Mouse (Mus musculus) liver, embryonic 11.5 days (tissue): ENCODE data around the gene Ofcc1. TPM values are rescaled to one million over a fixed set of nuclear protein-coding genes. Genes with fewer than 3 reads are reported as not detected.

Experiments used
- ATAC-seq: fragments of 200-750 bp; cut with Nextera tagmentation; replicated peaks from 2 replicates; pipeline ENCODE4 v1.8.0; 2017; ENCODE audit warnings: moderate number of reproducible peaks, mild to moderate bottlenecking, moderate TSS enrichment, moderate library complexity; ENCODE audit not compliant: low FRiP score
- DNase-seq: peaks from one replicate; pipeline ENCODE4 v3.0.0-alpha.2; 2017; ENCODE audit warnings: low spot score
- H3K27ac ChIP-seq: fragments of 300-500 bp; sonication (generic); 2 replicates; pipeline ENCODE4 v1.5.1; 2014; ENCODE audit warnings: mild to moderate bottlenecking, low read depth, low read length, control low read depth
- H3K27me3 ChIP-seq: fragments of 300-500 bp; sonication (generic); replicated peaks from 2 replicates; pipeline ENCODE4 v1.6.1; 2014; ENCODE audit warnings: low read length, mixed read lengths; ENCODE audit not compliant: control insufficient read depth, insufficient read depth
- H3K36me3 ChIP-seq: fragments of 300-500 bp; sonication (generic); 2 replicates; pipeline ENCODE4 v1.6.1; 2014; ENCODE audit warnings: mild to moderate bottlenecking, low read length, moderate library complexity, mixed read lengths; ENCODE audit not compliant: control insufficient read depth, insufficient read depth
- H3K4me1 ChIP-seq: fragments of 300-500 bp; sonication (generic); replicated peaks from 2 replicates; pipeline ENCODE4 v1.6.1; 2014; ENCODE audit warnings: low read length, mixed read lengths; ENCODE audit not compliant: control insufficient read depth, insufficient read depth
- H3K4me2 ChIP-seq: fragments of 300-500 bp; sonication (generic); 2 replicates; pipeline ENCODE4 v1.6.1; 2014; ENCODE audit warnings: mild to moderate bottlenecking, control low read depth, moderate library complexity
- H3K4me3 ChIP-seq: fragments of 300-500 bp; sonication (generic); 2 replicates; pipeline ENCODE4 v1.5.1; 2014; ENCODE audit warnings: low read depth, low read length, control low read depth
- H3K9ac ChIP-seq: fragments of 300-500 bp; sonication (generic); 2 replicates; pipeline ENCODE4 v1.6.1; 2014; ENCODE audit warnings: low read depth, low read length, control low read depth
- H3K9me3 ChIP-seq: fragments of 300-500 bp; sonication (generic); 2 replicates; pipeline ENCODE4 v1.6.1; 2016; ENCODE audit warnings: low read length, inconsistent platforms, mixed read lengths; ENCODE audit not compliant: control insufficient read depth
- WGBS: fragments of 180-500 bp; shearing (Covaris S2); extraction: QIAGEN DNeasy Blood & Tissue Kit; methylation state at CpG from one replicate; pipeline ENCODE4 v1.1.7; 2014; 5-methylcytosine and 5-hydroxymethylcytosine counted together
- polyA plus RNA-seq: library from polyadenylated mRNA; unstranded; fragments of >200 nt; fragmentation: Nextera tagmentation; extraction: Ambion mirVana; gene quantifications from 2 replicates; pipeline ENCODE4 v1.2.1, GENCODE M21; 2014

Ofcc1 gene
- not detected in 2 replicates for polyA plus RNA-seq

DNA sequence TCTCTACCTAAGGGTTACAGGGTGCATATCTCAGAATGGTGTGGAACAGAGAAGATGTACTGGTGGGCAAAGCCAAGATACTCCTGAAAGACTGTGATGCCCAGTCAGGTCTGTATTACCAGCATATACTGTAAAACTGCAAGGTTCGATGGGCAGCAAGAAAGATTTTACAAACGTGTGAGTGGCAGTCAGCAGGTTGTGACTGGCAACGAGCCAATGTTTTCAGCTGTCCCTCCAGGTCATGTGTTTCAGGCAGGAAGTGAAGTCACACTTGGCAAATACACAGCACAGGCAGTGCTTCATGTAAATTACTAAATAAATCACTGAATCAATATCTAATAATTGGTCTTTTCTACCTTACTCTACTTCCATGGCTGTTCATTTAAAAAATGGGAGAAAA lies at the start of gene Ofcc1:
TSS of gene Ofcc1 (minus strand) at position 163 of the 400 bp plus-strand sequence.
- Histone ChIP-seq H3K9me3 (no peaks in the 10 kb centered on the region), H3K4me3 (no peak within 1 kb of the TSS), H3K4me2 (no peak within 1 kb of the TSS), H3K9ac (no peak within 1 kb of the TSS), H3K4me1 (no peaks in the 10 kb centered on the region), H3K36me3 (no peaks in the 10 kb centered on the region), H3K27ac (no peak within 1 kb of the TSS), H3K27me3 (no peaks in the 10 kb centered on the region)
- ATAC-seq (no peak), DNase-seq (no peak)
- 58% methylated on average over 3 of the region's 3 CpGs for WGBS

- no peak for ATAC-seq
- WGBS, result 89% methylated on average over 8 of the region's 8 CpGs
- Histone ChIP-seq H3K36me3 (no peaks in the 10 kb centered on the region), H3K27ac (no peak overlapping the region), H3K9me3 (no peaks in the 10 kb centered on the region), H3K27me3 (no peaks in the 10 kb centered on the region), H3K4me1 (no peaks in the 10 kb centered on the region), H3K4me2 (no peak overlapping the region), H3K4me3 (no peak overlapping the region), H3K9ac (no peak overlapping the region)
- DNase-seq, result no peak
Observed at GRCm38 (mm10) chr13:40390120-40390519, 28.9 kb upstream of the Ofcc1 start.

DNA sequence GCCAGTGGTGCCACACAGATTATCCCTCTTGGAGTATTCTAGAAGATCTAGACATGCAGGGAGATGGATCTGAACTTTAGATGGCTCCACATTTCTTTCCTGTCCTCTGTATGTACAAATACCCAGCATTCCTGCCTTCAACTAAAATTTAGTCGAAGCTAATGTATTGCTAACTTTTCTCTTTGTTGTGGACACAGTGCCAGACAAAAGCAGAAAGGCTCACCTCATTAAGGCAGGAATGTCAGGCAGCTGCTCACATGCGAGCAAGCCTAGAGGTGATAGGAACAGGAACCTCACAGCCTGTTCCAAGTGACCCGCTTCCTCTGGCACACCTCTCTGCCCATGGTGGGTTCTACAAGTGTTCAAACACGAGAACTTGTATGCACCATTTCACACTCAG lies 26.2 kb upstream of the Ofcc1 start:
- 60% methylated on average over 4 of the region's 4 CpGs for WGBS
- Histone ChIP-seq H3K9ac (no peak overlapping the region), H3K36me3 (no peaks in the 10 kb centered on the region), H3K4me3 (no peak overlapping the region), H3K4me1 (no peaks in the 10 kb centered on the region), H3K4me2 (no peak overlapping the region), H3K9me3 (no peaks in the 10 kb centered on the region), H3K27me3 (no peaks in the 10 kb centered on the region), H3K27ac (no peak overlapping the region)
- ATAC-seq, result no peak
- DNase-seq, result no peak

DNA sequence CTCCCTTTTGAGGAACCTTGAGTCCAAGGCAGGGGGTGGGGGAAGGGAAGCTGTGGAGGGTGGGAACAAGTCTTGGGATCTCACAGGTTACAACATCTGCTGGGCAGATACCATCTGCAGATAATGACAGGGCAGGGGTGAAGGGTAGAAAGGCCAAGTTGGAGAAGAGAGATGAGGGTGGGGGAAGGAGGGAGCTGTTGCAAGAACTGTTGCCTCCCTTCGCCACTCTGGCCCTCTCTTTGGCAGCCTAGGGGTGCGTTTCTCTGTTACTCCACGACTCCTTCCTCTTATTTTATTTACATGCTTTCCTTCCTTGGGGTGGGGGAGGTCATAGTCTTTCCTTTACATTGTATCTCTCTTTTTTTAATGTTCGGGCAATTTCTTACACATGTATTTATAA lies 23.7 kb upstream of the Ofcc1 start:
- no peak overlapping the region for H3K27ac ChIP-seq
- no peaks in the 10 kb centered on the region for H3K27me3 ChIP-seq
- ATAC-seq, result no peak
- H3K36me3 ChIP-seq, result no peaks in the 10 kb centered on the region
- H3K4me3 ChIP-seq, result no peak overlapping the region
- no peaks in the 10 kb centered on the region for H3K9me3 ChIP-seq
- no peak overlapping the region for H3K9ac ChIP-seq
- H3K4me2 ChIP-seq, result no peak overlapping the region
- 49% methylated on average over 4 of the region's 4 CpGs for WGBS
- no peak for DNase-seq
- H3K4me1 ChIP-seq, result no peaks in the 10 kb centered on the region

DNA sequence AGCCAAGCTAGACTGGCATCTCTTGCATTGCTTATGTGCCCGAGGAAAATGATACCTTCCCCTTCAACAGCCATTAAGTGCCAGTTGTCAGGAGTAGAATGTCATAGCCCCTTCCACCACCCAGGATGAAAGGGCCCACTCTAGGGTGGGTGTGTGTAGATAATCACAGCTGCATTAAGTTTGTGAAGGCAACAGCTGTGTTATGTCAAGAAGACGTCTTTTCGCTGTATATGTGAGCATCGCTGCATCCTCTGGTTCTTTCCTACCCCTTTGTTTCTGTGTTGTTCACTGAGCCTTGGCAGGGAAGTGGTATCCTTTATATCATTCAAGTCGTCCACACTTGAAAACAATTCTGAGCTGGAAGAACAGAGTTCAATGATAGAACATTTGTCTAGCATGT lies 15.5 kb upstream of the Ofcc1 start:
- no peak for ATAC-seq
- Histone ChIP-seq H3K9me3 (no peaks in the 10 kb centered on the region), H3K4me2 (no peak overlapping the region), H3K27ac (no peak overlapping the region), H3K4me3 (no peak overlapping the region), H3K27me3 (no peaks in the 10 kb centered on the region), H3K9ac (no peak overlapping the region), H3K36me3 (no peaks in the 10 kb centered on the region), H3K4me1 (no peaks in the 10 kb centered on the region)
- 67% methylated on average over 5 of the region's 5 CpGs for WGBS
- DNase-seq, result no peak

DNA sequence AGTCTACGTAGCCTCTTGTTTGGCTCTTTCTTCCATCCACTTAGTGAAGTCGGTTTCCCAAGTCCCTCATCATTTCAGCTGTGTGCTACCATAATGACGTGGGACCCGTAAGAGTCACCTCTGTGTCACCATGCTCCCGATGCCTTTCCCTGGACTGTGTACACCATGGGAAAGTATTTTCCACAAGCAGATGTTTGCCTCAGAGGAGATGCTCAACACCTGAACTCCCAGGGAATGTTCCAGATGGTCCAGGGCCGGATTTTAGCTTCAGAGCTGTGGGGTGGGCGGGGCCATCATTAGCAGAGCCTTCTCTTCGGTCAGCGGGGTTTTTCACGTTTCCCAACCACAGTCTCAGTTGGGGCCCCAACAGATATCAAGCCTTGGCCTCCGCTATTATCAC lies 5.5 kb upstream of the Ofcc1 start:
- DNase-seq (no peak), ATAC-seq (no peak)
- Histone ChIP-seq H3K4me1 (no peaks in the 10 kb centered on the region), H3K36me3 (no peaks in the 10 kb centered on the region), H3K27ac (no peak overlapping the region), H3K4me2 (no peak overlapping the region), H3K9ac (no peak overlapping the region), H3K9me3 (no peaks in the 10 kb centered on the region), H3K27me3 (no peaks in the 10 kb centered on the region), H3K4me3 (no peak overlapping the region)
- whole genome bisulfite sequencing, result 72% methylated on average over 11 of the region's 11 CpGs

DNA sequence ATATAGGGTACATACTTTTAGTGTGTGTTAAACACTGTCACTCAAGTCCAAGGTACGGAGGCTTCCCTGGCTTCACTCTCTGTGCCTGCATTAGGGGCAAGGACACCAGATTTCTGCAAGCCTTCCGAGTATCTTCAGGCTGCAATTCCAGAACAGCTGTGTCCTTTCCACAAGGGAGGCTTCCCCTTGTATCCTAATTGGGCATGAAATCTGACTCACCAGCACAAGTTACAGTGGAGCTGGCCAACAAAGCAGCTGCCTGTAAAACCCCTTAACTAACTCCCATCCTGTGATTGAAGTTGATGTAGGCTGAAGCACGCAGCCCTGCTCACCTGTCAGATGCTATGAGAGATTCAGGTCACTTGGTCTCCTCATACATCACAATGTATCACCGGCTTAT lies 3.6 kb upstream of the Ofcc1 start:
- H3K36me3 ChIP-seq, result no peaks in the 10 kb centered on the region
- no peaks in the 10 kb centered on the region for H3K4me1 ChIP-seq
- no peak overlapping the region for H3K4me3 ChIP-seq
- ATAC-seq (no peak), DNase-seq (no peak)
- H3K27ac ChIP-seq, result no peak overlapping the region
- WGBS, result 72% methylated on average over 4 of the region's 4 CpGs
- no peaks in the 10 kb centered on the region for H3K27me3 ChIP-seq
- no peaks in the 10 kb centered on the region for H3K9me3 ChIP-seq
- H3K4me2 ChIP-seq, result no peak overlapping the region
- no peak overlapping the region for H3K9ac ChIP-seq

GRCm38 (mm10) chr13:40360692-40361091 lies 558 bp downstream of the Ofcc1 start:
- no peak overlapping the region for H3K4me2 ChIP-seq
- H3K9me3 ChIP-seq, result no peaks in the 10 kb centered on the region
- no peak overlapping the region for H3K9ac ChIP-seq
- H3K36me3 ChIP-seq, result no peaks in the 10 kb centered on the region
- DNase-seq, result no peak
- no peak overlapping the region for H3K27ac ChIP-seq
- H3K4me1 ChIP-seq, result no peaks in the 10 kb centered on the region
- 44% methylated on average over 4 of the region's 4 CpGs for WGBS
- ATAC-seq, result no peak
- no peaks in the 10 kb centered on the region for H3K27me3 ChIP-seq
- no peak overlapping the region for H3K4me3 ChIP-seq

GRCm38 (mm10) chr13:40347045-40347444 lies 14.2 kb downstream of the Ofcc1 start:
- Histone ChIP-seq H3K4me2 (no peak overlapping the region), H3K9ac (no peak overlapping the region), H3K27me3 (no peaks in the 10 kb centered on the region), H3K9me3 (no peaks in the 10 kb centered on the region), H3K27ac (no peak overlapping the region), H3K4me1 (no peaks in the 10 kb centered on the region), H3K36me3 (no peaks in the 10 kb centered on the region), H3K4me3 (no peak overlapping the region)
- DNase-seq (no peak), ATAC-seq (no peak)
- WGBS, result 84% methylated on average over 2 of the region's 2 CpGs
